Mouse (Mus musculus): ENCODE measurements around the gene Dnttip1. TPM values are rescaled to one million over a fixed set of nuclear protein-coding genes. Genes with fewer than 3 reads are reported as not detected.

Dnttip1 gene
- polyA plus RNA-seq, 1 experiment from 2014 or later: 71.9 TPM

- Histone ChIP-seq H3K4me3 (ENCODE audit: low read length) (peak overlapping the region; percentile 69), H3K4me1 (replicated peaks; ENCODE audit: control insufficient read depth, insufficient read depth, low read length) (peaks cover 12% of the 10 kb centered on the region), H3K4me2 (ENCODE audit: low read depth, low read length) (peak overlapping the region; percentile 72), H3K27ac (ENCODE audit: low read length) (no peak overlapping the region), H3K9ac (ENCODE audit: low read length) (peak overlapping the region; percentile 91), H3K27me3 (ENCODE audit: control insufficient read depth, insufficient read depth, low read depth, low read length) (no peaks in the 10 kb centered on the region; the same call in 1 of the 2 replicates), H3K9me3 (ENCODE audit: control insufficient read depth, low read length) (no peaks in the 10 kb centered on the region), H3K36me3 (ENCODE audit: control insufficient read depth, insufficient read depth, low read length) (peaks cover 10% of the 10 kb centered on the region)
- WGBS: 37% methylated on average over 8 of the region's 8 CpGs
- no peak for ATAC-seq (ENCODE audit: low read depth)
These were observed 910 bp downstream of the Dnttip1 start for GRCm38 (mm10) chr2:164746693-164747092.

GRCm38 (mm10) chr2:164748191-164748590, 2.4 kb downstream of the Dnttip1 start:
- H3K4me1 ChIP-seq (replicated peaks; ENCODE audit: control insufficient read depth, insufficient read depth, low read length): peaks cover 12% of the 10 kb centered on the region
- H3K27ac ChIP-seq (ENCODE audit: low read length): no peak overlapping the region
- no peak overlapping the region for H3K9ac ChIP-seq (ENCODE audit: low read length)
- H3K4me2 ChIP-seq (ENCODE audit: low read depth, low read length): no peak overlapping the region
- H3K36me3 ChIP-seq (ENCODE audit: control insufficient read depth, insufficient read depth, low read length): peaks cover 17% of the 10 kb centered on the region
- no peaks in the 10 kb centered on the region for H3K9me3 ChIP-seq (ENCODE audit: control insufficient read depth, low read length)
- no peak overlapping the region for H3K4me3 ChIP-seq (ENCODE audit: low read length)
- no peaks in the 10 kb centered on the region for H3K27me3 ChIP-seq (ENCODE audit: control insufficient read depth, insufficient read depth, low read depth, low read length)
- 76% methylated on average over 4 of the region's 4 CpGs for WGBS
- ATAC-seq (ENCODE audit: low read depth): no peak

- peaks cover 22% of the 10 kb centered on the region for H3K36me3 ChIP-seq (ENCODE audit: control insufficient read depth, insufficient read depth, low read length)
These were observed 3.2 kb downstream of the Dnttip1 start for GRCm38 (mm10) chr2:164748991-164749390.

GRCm38 (mm10) chr2:164752454-164752853, 6.7 kb downstream of the Dnttip1 start:
- Histone ChIP-seq H3K27me3 (ENCODE audit: control insufficient read depth, insufficient read depth, low read depth, low read length) (no peaks in the 10 kb centered on the region), H3K36me3 (ENCODE audit: control insufficient read depth, insufficient read depth, low read length) (peaks cover 54% of the 10 kb centered on the region), H3K4me2 (ENCODE audit: low read depth, low read length) (no peak overlapping the region), H3K4me1 (replicated peaks; ENCODE audit: control insufficient read depth, insufficient read depth, low read length) (no peaks in the 10 kb centered on the region), H3K9me3 (ENCODE audit: control insufficient read depth, low read length) (no peaks in the 10 kb centered on the region), H3K4me3 (ENCODE audit: low read length) (no peak overlapping the region), H3K27ac (ENCODE audit: low read length) (no peak overlapping the region), H3K9ac (ENCODE audit: low read length) (no peak overlapping the region)
- 78% methylated on average over 2 of the region's 2 CpGs for WGBS
- ATAC-seq (ENCODE audit: low read depth): no peak

More at GRCm38 (mm10) chr2:164748991-164749390, 3.2 kb downstream of the Dnttip1 start:
- ATAC-seq (ENCODE audit: low read depth): no peak
- Histone ChIP-seq H3K4me3 (ENCODE audit: low read length) (no peak overlapping the region), H3K27ac (ENCODE audit: low read length) (no peak overlapping the region), H3K9me3 (ENCODE audit: control insufficient read depth, low read length) (no peaks in the 10 kb centered on the region), H3K27me3 (ENCODE audit: control insufficient read depth, insufficient read depth, low read depth, low read length) (no peaks in the 10 kb centered on the region), H3K9ac (ENCODE audit: low read length) (no peak overlapping the region), H3K4me1 (replicated peaks; ENCODE audit: control insufficient read depth, insufficient read depth, low read length) (peaks cover 12% of the 10 kb centered on the region), H3K4me2 (ENCODE audit: low read depth, low read length) (no peak overlapping the region)
- WGBS: 90% methylated on average over 6 of the region's 6 CpGs

- Histone ChIP-seq H3K9ac (ENCODE audit: low read length) (no peak overlapping the region), H3K36me3 (ENCODE audit: control insufficient read depth, insufficient read depth, low read length) (peaks cover 65% of the 10 kb centered on the region), H3K27ac (ENCODE audit: low read length) (no peak overlapping the region), H3K4me2 (ENCODE audit: low read depth, low read length) (no peak overlapping the region), H3K4me3 (ENCODE audit: low read length) (no peak overlapping the region), H3K9me3 (ENCODE audit: control insufficient read depth, low read length) (no peaks in the 10 kb centered on the region), H3K27me3 (ENCODE audit: control insufficient read depth, insufficient read depth, low read depth, low read length) (no peaks in the 10 kb centered on the region), H3K4me1 (replicated peaks; ENCODE audit: control insufficient read depth, insufficient read depth, low read length) (no peaks in the 10 kb centered on the region)
- 70% methylated on average over 11 of the region's 11 CpGs for WGBS
- no peak for ATAC-seq (ENCODE audit: low read depth)
These were observed 8.3 kb downstream of the Dnttip1 start for GRCm38 (mm10) chr2:164754105-164754504.

GRCm38 (mm10) chr2:164754800-164755199, 9.0 kb downstream of the Dnttip1 start:
- Histone ChIP-seq H3K4me2 (ENCODE audit: low read depth, low read length) (no peak overlapping the region), H3K4me3 (ENCODE audit: low read length) (no peak overlapping the region), H3K9ac (ENCODE audit: low read length) (no peak overlapping the region), H3K9me3 (ENCODE audit: control insufficient read depth, low read length) (no peaks in the 10 kb centered on the region), H3K27me3 (ENCODE audit: control insufficient read depth, insufficient read depth, low read depth, low read length) (no peaks in the 10 kb centered on the region), H3K36me3 (ENCODE audit: control insufficient read depth, insufficient read depth, low read length) (peaks cover 68% of the 10 kb centered on the region), H3K4me1 (replicated peaks; ENCODE audit: control insufficient read depth, insufficient read depth, low read length) (no peaks in the 10 kb centered on the region), H3K27ac (ENCODE audit: low read length) (no peak overlapping the region)
- 74% methylated on average over 2 of the region's 2 CpGs for WGBS
- ATAC-seq (ENCODE audit: low read depth): no peak

GRCm38 (mm10) chr2:164757841-164758240, 12.1 kb downstream of the Dnttip1 start:
- Histone ChIP-seq H3K9me3 (ENCODE audit: control insufficient read depth, low read length) (no peaks in the 10 kb centered on the region), H3K27me3 (ENCODE audit: control insufficient read depth, insufficient read depth, low read depth, low read length) (no peaks in the 10 kb centered on the region), H3K4me3 (ENCODE audit: low read length) (no peak overlapping the region), H3K4me2 (ENCODE audit: low read depth, low read length) (no peak overlapping the region), H3K4me1 (replicated peaks; ENCODE audit: control insufficient read depth, insufficient read depth, low read length) (no peaks in the 10 kb centered on the region), H3K27ac (ENCODE audit: low read length) (no peak overlapping the region), H3K9ac (ENCODE audit: low read length) (no peak overlapping the region), H3K36me3 (ENCODE audit: control insufficient read depth, insufficient read depth, low read length) (peaks cover 83% of the 10 kb centered on the region)
- no peak for ATAC-seq (ENCODE audit: low read depth)
- WGBS: 87% methylated on average over 11 of the region's 11 CpGs

GRCm38 (mm10) chr2:164758692-164759091, 12.9 kb downstream of the Dnttip1 start:
- Histone ChIP-seq H3K4me1 (replicated peaks; ENCODE audit: control insufficient read depth, insufficient read depth, low read length) (no peaks in the 10 kb centered on the region), H3K4me3 (ENCODE audit: low read length) (no peak overlapping the region), H3K9me3 (ENCODE audit: control insufficient read depth, low read length) (no peaks in the 10 kb centered on the region), H3K9ac (ENCODE audit: low read length) (no peak overlapping the region), H3K27ac (ENCODE audit: low read length) (no peak overlapping the region), H3K4me2 (ENCODE audit: low read depth, low read length) (no peak overlapping the region), H3K36me3 (ENCODE audit: control insufficient read depth, insufficient read depth, low read length) (peaks cover 85% of the 10 kb centered on the region), H3K27me3 (ENCODE audit: control insufficient read depth, insufficient read depth, low read depth, low read length) (no peaks in the 10 kb centered on the region)
- ATAC-seq (ENCODE audit: low read depth): no peak
- 63% methylated on average over 1 of the region's 1 CpGs for WGBS

- H3K4me3 ChIP-seq (ENCODE audit: low read length): no peak overlapping the region
- no peak overlapping the region for H3K9ac ChIP-seq (ENCODE audit: low read length)
- H3K9me3 ChIP-seq (ENCODE audit: control insufficient read depth, low read length): no peaks in the 10 kb centered on the region
- peaks cover 74% of the 10 kb centered on the region for H3K36me3 ChIP-seq (ENCODE audit: control insufficient read depth, insufficient read depth, low read length)
- no peaks in the 10 kb centered on the region for H3K4me1 ChIP-seq (replicated peaks; ENCODE audit: control insufficient read depth, insufficient read depth, low read length)
- H3K4me2 ChIP-seq (ENCODE audit: low read depth, low read length): no peak overlapping the region
- WGBS: 67% methylated on average over 4 of the region's 4 CpGs
- no peak overlapping the region for H3K27ac ChIP-seq (ENCODE audit: low read length)
- H3K27me3 ChIP-seq (ENCODE audit: control insufficient read depth, insufficient read depth, low read depth, low read length): no peaks in the 10 kb centered on the region
- ATAC-seq (ENCODE audit: low read depth): no peak
These were observed 14.5 kb downstream of the Dnttip1 start for GRCm38 (mm10) chr2:164760059-164760833.

Data from lung, embryonic 16.5 days (tissue).